Mouse (Mus musculus): ENCODE results near the gene Krt27. TPM values are rescaled to one million over a fixed set of nuclear protein-coding genes. Genes with fewer than 3 reads are reported as not detected.

Gene Krt27
- not detected for total RNA-seq (2021)
- long read RNA-seq, experiment 1, result 0 reads
- long read RNA-seq, experiment 2, result 0 reads

DNA sequence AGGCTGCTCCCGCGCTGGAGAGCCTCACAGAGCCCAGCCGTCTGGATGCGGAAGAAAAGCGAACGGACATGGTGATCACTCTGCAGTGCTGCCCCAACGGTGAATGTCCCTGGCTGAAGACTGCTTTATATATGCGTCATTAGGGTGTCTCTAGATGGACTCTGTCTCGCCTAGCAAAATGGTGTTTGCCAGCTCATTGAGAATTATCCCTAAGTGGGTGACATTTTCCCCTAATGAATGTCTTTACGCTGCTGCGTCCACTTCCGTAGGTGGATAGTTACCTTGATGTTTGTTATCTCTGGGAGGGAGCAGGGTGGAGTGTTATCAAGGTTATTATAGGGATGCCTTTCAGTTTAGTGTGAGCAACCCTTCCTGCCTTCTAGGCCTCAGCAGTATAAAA, at the start of gene Krt27:
Gene Krt27 (minus strand): TSS at position 101 of the 400 bp plus-strand sequence.
- no peak for DNase-seq

- DNase-seq, result no peak
These were observed 49.1 kb upstream of the Krt27 start for GRCm38 (mm10) chr11:99399956-99400549.

- no peak for DNase-seq
These were observed 47.9 kb upstream of the Krt27 start for GRCm38 (mm10) chr11:99398832-99399231.

DNA sequence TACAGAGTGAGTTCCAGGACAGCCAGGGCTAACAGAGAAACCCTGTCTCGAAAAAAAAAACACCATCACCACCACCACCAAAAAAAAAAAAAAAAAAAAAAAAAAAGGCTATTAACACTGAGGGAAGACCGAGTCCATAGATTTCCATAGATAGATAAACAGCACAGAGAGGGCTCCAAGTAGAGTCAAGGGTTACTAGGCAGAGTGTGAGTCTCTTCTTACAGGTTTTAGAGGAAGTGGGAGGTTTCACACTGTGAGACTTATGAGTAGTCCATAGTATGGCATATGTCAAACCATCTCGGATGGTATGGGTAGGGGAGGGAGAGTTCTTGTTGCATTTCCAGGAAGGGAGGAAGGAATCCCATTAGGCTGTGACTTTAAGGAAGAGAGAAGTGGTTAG, 47.2 kb upstream of the Krt27 start:
- no peak for DNase-seq

GRCm38 (mm10) chr11:99396661-99397060, 45.8 kb upstream of the Krt27 start:
- DNase-seq, result no peak

DNA sequence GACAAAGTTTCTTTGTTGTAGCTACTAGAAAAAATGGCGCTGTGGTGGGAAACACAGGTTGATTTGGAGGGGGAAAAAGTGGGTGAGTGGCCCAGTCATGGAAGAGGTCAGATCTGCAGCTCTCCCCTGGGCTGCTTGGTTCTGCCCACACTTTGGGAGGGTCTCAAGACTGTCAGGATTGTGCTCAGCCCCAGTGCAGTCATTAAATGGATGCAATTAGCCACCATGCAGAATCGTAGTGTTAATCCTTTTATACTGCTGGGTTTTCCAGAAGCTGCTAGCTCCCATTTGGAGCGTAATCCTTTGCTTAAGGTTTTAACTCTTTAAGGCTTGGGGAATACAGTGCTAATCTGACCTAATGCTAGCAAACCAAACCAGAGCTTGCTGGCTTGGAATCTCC, 45.1 kb upstream of the Krt27 start:
- no peak for DNase-seq

DNA sequence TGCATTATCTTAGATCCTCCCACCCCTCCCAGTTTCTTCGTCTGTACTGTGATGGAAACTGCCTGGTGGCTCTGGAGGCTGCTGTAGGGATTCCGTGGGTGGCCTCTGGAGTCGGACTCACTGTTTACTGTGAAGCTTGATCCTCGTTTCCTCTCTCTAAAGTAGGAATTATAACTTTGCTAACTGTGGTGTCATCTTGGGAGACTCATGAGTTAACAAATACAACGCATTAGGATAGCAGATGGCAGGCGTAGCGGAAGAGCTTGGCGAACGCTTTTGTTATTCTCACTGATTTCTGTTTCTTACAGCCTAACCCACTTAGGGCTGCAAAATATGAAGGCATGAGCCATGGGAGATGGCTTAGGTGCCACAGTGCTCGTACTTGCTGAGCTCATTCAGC, 41.6 kb upstream of the Krt27 start:
- DNase-seq, result no peak

GRCm38 (mm10) chr11:99391375-99391774, 40.5 kb upstream of the Krt27 start:
- DNase-seq, result no peak

- no peak for DNase-seq
These were observed 40.0 kb upstream of the Krt27 start for GRCm38 (mm10) chr11:99390866-99391265.

- DNase-seq, result no peak
These were observed 38.4 kb upstream of the Krt27 start, which contains the start of gene Krt10 for GRCm38 (mm10) chr11:99389264-99389663. TSS of gene Krt10 (minus strand) at chr11:99389364.

DNA sequence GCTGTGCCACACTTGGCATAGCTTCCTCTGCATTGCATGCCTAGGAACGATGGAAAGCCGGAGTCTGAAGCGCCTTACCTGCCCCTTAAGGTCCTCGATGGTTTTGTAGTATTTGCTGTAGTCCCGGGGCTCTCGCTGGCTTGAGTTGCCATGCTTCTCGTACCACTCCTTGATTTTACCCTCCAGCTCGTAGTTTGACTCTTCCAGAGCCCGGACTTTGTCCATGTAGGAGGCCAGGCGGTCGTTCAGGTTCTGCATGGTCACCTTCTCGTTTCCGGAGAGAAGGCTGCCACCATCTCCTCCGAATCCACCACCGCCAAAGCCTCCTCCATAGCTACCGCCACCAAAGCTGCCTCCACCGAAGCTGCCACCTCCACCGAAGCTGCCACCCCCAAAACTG, 37.8 kb upstream of the Krt27 start:
- no peak for DNase-seq

GRCm38 (mm10) chr11:99385813-99386721, 35.2 kb upstream of the Krt27 start:
- DNase-seq, result peak; percentile 95

DNA sequence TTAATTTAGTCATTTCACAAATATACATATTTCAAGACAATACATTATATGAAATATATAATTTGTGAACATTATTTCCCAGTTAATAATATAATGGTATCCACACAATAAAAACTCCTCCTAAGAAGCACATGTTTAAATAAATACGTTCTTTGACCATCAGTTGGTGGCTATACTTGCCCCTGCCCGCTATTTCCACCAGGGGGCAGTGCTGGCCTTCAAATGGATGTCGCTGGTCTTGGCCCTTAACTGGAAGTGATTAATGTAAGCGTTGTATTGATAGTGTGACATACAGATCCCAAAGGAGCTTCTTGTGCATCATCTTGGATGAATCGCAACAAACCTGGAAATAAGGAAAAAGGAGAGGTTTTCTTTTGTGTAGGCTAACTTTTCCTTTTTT, 28.7 kb upstream of the Krt27 start:
- DNase-seq, result peak; percentile 72 to 77

DNA sequence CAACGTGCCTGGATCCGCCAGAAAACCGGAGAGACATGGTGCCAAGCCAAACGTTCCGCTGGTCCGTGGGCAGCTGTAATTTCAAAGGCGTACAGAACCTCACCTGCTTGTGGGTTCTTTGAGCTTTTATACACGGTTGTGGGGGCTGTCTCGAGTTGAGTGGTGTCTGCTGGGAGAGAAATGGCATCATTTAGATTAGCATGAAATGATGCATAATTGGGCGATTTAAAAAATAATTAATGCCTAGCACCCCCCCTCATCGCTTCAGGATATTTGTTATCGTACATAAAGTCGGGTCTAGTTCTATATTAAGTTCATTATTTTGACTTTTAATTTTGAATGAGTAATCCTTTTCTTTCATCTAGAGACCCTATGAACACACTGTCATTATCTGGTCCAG, 23.9 kb upstream of the Krt27 start, which contains the start of gene Krt28:
Gene Krt28 (minus strand): TSS at position 101 of the 400 bp plus-strand sequence.
- no peak for DNase-seq

- no peak for DNase-seq
These were observed 19.0 kb upstream of the Krt27 start for GRCm38 (mm10) chr11:99369853-99370451.

DNA sequence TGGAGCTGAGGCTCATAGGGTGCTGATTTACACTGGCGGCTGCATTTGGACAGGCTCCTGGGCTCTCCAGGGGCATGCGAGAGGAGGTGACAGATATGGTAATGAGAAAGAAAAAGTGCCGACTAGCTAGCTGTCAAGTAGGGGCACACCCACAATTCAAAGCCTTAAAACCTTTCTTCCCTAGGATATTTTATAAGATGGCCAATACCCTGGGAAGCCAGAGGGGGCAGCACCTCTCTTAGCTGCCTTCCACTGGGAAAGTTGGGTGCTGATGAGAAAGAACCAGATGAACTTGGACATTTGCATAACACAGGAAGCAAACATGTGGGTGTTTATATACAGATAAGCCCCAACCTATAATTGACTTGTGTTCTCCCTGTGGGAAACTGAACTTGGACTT, 18.3 kb upstream of the Krt27 start:
- DNase-seq, result peak in 1 of 2 experiments; percentile 28

DNA sequence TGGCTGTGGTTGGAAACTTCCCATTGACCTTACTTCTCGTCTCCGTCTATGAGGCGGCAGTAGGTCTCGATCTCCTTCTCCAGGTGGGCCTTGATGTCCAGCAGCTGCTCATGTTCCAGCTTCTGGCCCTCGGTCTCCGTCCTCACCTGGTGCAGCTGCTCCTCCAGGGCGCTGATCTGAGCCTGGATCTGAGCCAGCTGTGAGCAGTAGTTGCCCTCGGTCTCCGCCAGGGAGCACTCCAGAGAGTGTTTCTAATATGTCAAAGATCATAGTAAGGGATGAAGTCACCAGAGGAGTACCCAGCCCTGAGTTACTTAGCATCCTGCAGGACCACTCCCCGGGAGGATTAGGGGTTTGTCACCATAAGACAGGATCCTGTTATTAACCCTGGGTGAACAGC, 15.9 kb upstream of the Krt27 start:
- peak; percentile 9 to 35 for DNase-seq

DNA sequence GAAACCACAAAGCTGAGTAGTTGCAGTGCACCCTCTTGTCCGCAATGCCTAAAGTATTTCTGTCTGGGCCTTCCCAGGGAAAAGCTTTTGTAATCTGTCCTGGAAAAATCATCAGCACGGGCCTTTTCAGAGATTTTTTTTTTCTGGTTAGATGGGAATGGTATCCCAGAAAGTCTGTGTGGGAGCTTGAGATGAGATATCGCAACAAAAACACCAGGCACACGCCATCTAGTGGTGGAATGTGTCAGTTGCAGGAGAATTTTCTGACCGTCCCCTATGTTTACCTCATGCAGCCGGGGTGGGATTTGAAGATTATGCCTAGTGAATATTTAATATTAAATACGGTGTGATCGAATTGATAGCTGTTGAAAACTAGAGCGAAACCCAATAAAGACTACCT, 13.5 kb upstream of the Krt27 start:
- DNase-seq, result peak in 1 of 2 experiments; percentile 26

DNA sequence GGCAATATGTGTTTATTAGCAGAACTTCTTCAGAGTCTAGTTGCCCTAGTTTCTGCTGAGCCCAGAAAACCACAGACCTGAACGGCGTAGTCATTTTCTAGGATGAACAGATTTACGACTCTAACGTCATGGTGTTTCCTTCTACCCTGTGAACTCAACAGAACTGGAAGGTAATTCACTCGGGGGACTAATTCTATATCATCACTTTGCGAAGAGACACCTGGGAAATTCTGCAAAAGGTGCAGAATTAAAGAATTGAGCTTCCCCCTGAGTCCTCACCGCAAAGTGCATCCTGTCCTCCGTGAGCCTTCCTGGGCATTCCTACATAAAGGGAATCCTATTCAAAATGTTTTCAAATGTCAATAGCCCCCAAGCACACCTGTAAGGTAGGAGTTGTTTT, 10.5 kb upstream of the Krt27 start:
- DNase-seq, result no peak

DNA sequence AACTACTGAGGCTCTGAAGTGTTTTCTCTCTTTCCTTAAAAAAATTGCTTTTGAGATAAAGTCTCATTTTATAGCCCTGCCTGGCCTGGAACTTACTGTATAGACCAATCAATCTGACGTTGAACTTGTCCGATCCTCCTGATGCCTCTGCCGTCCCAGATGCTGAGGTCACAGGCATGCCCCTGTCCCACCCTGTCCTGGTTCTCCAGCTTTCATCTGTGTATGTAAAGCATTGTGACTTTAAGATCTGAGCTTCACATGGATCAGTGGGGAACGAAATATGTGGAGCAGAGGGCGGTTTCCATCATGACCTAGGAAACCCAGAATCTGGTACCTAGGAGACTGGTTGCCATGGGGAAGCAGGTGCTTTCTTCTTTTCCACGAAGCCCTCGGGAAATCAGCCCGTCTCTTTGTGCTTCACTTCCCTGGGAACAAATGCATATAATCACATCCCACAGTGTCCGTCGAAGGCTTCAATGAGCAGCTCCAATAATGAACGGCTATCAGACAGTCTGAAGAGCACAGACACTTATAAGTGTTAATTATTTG, 11.5 kb downstream of the Krt27 start:
- DNase-seq, result no peak

DNA sequence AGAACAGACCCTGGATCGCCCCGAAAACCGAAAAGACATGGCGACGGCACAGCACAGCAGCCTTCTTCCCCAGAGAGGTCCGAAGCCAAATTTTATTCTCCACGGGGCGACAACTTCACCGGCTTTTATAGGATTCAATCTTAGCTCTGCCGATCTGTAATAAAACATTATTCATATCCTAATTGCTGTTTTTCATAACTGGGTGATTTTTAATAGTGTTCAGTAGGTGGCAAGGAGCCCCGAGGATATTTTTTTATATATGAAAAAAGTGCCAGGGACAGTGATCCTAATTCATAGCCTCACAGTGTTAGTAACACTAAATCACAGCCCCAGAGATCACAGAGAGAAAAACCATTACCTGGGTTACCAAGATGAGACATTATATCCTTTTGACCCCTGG, 13.0 kb downstream of the Krt27 start, which contains the start of gene Krt26:
Gene Krt26 (minus strand): TSS at position 101 of the 400 bp plus-strand sequence.
- DNase-seq, result no peak

DNA sequence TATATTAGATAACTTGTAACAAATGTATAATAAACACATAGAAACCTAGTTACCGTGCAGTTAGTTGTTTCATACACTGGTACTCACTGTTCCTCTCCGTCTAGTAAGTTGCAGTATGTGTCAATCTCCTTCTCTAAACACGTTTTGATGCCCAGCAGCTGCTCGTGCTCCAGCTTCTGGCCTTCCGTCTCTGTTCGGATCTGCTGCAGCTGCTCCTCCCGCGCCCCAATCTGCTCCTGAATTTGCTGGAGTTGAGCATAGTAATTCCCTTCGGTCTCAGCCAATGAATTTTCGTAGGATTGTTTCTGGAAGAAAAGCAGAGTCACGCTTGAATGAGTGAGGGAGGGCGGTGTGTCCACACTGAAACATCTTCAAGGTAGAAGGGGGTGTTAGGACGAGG, 17.5 kb downstream of the Krt27 start:
- DNase-seq, result no peak

DNA sequence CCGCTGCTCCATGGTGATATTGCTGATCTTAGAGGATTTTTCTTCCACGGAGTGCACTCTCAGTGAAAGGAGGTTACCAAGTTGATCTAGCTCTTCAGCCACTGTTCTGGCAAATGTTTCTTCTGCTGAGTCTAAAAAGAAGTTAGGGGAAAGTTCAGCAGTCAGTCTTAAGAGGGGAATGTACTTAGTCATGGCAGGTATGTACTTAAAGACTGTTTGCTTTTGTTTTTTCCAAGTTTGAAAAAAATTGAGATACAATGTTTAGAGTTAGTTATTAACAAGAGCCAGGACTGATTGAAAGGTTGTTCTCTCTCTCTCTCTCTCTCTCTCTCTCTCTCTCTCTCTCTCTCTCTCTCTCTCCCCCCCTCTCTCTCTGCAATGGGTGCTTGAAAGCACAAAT, 21.2 kb downstream of the Krt27 start:
- DNase-seq, result no peak
